Mouse (Mus musculus): ENCODE data around the gene Phf5a.
"Not testable (repeated sequence)": the region's sequence is repeated elsewhere in the genome, so short reads cannot be mapped to it uniquely, and the experiment has no call there.

The Phf5a gene

DNA sequence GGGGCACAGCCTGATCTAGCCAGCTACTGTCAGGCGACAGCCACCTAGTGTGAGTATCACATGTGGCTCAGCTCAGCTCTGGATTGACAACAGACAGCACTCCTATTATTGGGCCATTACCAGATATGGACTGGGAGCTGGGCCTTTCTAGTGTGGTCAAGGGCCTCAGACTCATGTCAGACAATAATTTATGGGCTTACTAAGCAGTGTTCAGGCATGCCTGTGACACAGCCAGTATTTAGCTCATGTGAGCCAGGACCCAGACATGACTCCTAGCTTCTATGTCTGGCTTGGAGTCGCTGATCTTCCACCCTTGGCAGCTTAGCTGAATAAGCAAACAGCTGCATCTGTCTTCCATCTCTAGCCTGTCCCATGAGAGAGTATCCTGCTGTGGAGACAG lies 40.8 kb upstream of the Phf5a start:
- H3K4me3 ChIP-seq (replicated peaks; ENCODE audit: low read length), result no peak overlapping the region
- TF ChIP-seq NANOG (IDR thresholded peaks at IDR 0.05; ENCODE audit: borderline replicate concordance, low read length), result no peak
- TF ChIP-seq POU5F1 (IDR thresholded peaks at IDR 0.05; ENCODE audit: borderline replicate concordance, low read length), result no peak
- TF ChIP-seq CTCF (conservative IDR thresholded peaks at IDR 0.05; ENCODE audit: low read length), result no peak
- H3K9me3 ChIP-seq (ENCODE audit: low read length), result no peaks in the 10 kb centered on the region
- H3K27me3 ChIP-seq (ENCODE audit: insufficient read depth, low read length), result no peaks in the 10 kb centered on the region
- H3K4me1 ChIP-seq (replicated peaks; ENCODE audit: low read depth, low read length), result peaks cover 46% of the 10 kb centered on the region
- H3K36me3 ChIP-seq (ENCODE audit: insufficient read depth, low read length), result peaks cover 99% of the 10 kb centered on the region

DNA sequence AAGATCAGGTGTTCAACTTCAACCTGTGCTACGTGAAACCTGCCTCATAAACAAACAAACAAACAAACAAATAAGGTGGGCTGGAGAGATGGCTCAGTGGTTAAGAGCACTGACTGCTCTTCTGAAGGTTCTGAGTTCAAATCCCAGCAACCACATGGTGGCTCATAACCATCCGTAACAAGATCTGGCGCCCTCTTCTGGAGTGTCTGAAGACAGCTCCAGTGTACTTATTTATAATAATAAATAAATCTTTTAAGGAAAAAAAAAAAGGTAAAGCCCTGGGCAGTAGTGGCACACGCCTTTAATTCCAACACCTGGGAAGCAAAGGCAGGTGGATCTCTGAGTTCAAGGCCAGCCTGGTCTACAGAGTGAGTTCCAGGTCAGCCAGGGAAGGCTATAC lies 37.1 kb upstream of the Phf5a start:
- not testable (repeated sequence) for H3K4me3 ChIP-seq (replicated peaks; ENCODE audit: low read length); H3K9me3 ChIP-seq (ENCODE audit: low read length); H3K27me3 ChIP-seq (ENCODE audit: insufficient read depth, low read length)
- peak; percentile 28 for TF ChIP-seq CTCF (conservative IDR thresholded peaks at IDR 0.05; ENCODE audit: low read length)
- peaks cover 99% of the 10 kb centered on the region for H3K36me3 ChIP-seq (ENCODE audit: insufficient read depth, low read length)
- H3K4me1 ChIP-seq (replicated peaks; ENCODE audit: low read depth, low read length), result peaks cover 17% of the 10 kb centered on the region

DNA sequence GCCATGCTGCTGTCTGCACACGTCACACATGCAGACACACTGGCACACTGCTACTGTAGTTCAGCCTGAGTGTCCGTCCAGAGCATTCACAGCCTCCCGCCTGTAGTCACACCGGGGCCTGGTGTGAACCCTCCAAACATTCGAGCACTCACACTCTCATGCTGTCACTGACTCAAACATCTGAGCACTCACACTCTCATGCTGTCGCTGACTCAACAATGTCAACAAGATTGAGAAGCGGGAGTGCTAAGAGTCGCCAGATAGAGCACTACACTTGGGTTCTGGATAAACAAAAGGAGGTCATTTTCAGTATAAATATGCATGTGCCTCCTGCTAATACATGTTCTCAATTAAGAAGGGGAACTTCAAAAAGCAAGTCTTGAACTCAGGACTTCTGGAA lies 36.2 kb upstream of the Phf5a start:
- TF ChIP-seq NANOG (IDR thresholded peaks at IDR 0.05; ENCODE audit: borderline replicate concordance, low read length) (no peak), POU5F1 (IDR thresholded peaks at IDR 0.05; ENCODE audit: borderline replicate concordance, low read length) (no peak), CTCF (conservative IDR thresholded peaks at IDR 0.05; ENCODE audit: low read length) (no peak)
- Histone ChIP-seq H3K9me3 (ENCODE audit: low read length) (no peaks in the 10 kb centered on the region), H3K4me1 (replicated peaks; ENCODE audit: low read depth, low read length) (peaks cover 16% of the 10 kb centered on the region), H3K27me3 (ENCODE audit: insufficient read depth, low read length) (no peaks in the 10 kb centered on the region), H3K4me3 (replicated peaks; ENCODE audit: low read length) (no peak overlapping the region), H3K36me3 (ENCODE audit: insufficient read depth, low read length) (peaks cover 99% of the 10 kb centered on the region)

DNA sequence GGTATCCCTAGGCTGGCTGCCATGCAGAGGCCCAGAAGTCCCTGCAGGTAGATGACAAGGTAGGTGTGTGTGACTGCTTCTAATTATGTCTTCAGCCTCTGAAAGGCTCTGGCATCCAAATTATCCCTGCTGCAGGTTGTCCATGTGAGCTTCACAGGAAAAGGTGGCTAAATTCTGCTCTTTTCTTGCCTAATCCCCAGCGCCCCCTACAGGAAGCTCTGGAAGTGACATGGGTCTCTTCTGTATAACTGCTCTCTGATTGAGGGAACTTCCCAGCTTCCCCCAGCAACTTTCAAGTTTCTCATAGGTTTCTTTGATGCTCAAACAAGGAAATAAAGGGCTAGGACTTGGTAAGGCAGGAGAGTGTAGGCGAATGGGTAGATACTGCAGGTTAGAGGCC lies 33.2 kb upstream of the Phf5a start:
- TF ChIP-seq NANOG (IDR thresholded peaks at IDR 0.05; ENCODE audit: borderline replicate concordance, low read length), result no peak
- no peak for TF ChIP-seq POU5F1 (IDR thresholded peaks at IDR 0.05; ENCODE audit: borderline replicate concordance, low read length)
- TF ChIP-seq CTCF (conservative IDR thresholded peaks at IDR 0.05; ENCODE audit: low read length), result peak; percentile 92
- Histone ChIP-seq H3K36me3 (ENCODE audit: insufficient read depth, low read length) (peaks cover 99% of the 10 kb centered on the region), H3K4me3 (replicated peaks; ENCODE audit: low read length) (no peak overlapping the region), H3K27me3 (ENCODE audit: insufficient read depth, low read length) (no peaks in the 10 kb centered on the region), H3K9me3 (ENCODE audit: low read length) (no peaks in the 10 kb centered on the region), H3K4me1 (replicated peaks; ENCODE audit: low read depth, low read length) (0 out of 2 replicates have a peak, but pooled peaks cover 5% of the 10 kb centered on the region)

DNA sequence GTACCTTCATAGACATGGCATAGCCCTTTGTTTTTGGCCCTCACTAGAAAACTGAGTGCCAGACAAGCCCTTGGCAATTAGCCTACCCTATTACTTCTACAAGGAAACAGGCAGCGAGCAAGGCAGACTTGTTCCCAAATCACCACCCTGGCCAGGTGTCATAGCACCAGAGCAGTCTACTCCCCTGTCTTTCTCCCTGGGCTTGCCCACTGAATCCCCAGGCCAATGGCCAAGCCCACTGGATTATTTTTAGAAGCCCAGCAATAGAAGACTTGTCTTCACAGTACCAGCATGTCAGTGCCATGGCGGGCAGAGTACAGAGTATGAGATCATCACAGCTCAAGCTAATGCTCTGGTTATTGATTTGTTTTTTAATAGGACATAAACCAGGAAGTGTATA lies 27.0 kb upstream of the Phf5a start:
- no peaks in the 10 kb centered on the region for H3K9me3 ChIP-seq (ENCODE audit: low read length)
- peaks cover 13% of the 10 kb centered on the region for H3K4me1 ChIP-seq (replicated peaks; ENCODE audit: low read depth, low read length)
- H3K4me3 ChIP-seq (replicated peaks; ENCODE audit: low read length), result no peak overlapping the region
- TF ChIP-seq POU5F1 (IDR thresholded peaks at IDR 0.05; ENCODE audit: borderline replicate concordance, low read length) (no peak), NANOG (IDR thresholded peaks at IDR 0.05; ENCODE audit: borderline replicate concordance, low read length) (no peak), CTCF (conservative IDR thresholded peaks at IDR 0.05; ENCODE audit: low read length) (no peak)
- H3K27me3 ChIP-seq (ENCODE audit: insufficient read depth, low read length), result no peaks in the 10 kb centered on the region
- peaks cover 95% of the 10 kb centered on the region for H3K36me3 ChIP-seq (ENCODE audit: insufficient read depth, low read length)

DNA sequence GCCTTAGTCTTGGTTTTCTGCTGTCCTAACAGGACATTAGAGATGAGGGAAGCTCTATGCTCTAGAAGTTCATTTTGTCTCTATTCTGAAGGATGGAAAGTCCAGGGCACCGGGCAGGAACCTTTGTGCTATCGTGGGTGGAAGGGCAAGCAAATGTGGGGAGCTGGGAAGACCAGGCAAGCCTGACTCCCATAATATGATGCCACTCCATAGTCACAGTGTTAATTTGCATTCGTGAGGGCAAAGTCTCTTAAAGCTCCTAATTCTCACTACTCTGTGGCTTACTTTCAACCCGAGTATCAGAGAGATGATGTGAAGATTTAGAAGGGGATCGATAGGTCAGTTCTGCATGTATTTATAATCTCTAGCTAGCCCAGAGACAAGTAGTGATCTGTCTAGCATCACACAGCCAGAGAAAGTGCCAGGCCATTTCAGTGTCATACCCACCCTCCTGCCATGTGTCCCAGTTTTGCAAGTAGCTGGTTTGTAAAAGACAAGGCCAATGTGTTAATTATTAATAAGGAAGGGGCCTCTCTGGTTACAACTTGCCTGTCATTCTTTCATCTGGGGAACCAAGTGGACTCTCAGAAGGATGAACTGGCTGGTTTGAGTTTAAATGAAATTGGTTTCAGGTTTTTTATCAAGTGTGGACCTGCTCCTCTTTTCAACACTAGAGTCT lies 26.0 kb upstream of the Phf5a start:
- H3K4me3 ChIP-seq (replicated peaks; ENCODE audit: low read length), result no peak overlapping the region
- no peaks in the 10 kb centered on the region for H3K27me3 ChIP-seq (ENCODE audit: insufficient read depth, low read length)
- TF ChIP-seq NANOG (IDR thresholded peaks at IDR 0.05; ENCODE audit: borderline replicate concordance, low read length) (no peak), POU5F1 (IDR thresholded peaks at IDR 0.05; ENCODE audit: borderline replicate concordance, low read length) (no peak), CTCF (conservative IDR thresholded peaks at IDR 0.05; ENCODE audit: low read length) (no peak)
- H3K9me3 ChIP-seq (ENCODE audit: low read length), result no peaks in the 10 kb centered on the region
- peaks cover 95% of the 10 kb centered on the region for H3K36me3 ChIP-seq (ENCODE audit: insufficient read depth, low read length)
- H3K4me1 ChIP-seq (replicated peaks; ENCODE audit: low read depth, low read length), result peaks cover 21% of the 10 kb centered on the region

DNA sequence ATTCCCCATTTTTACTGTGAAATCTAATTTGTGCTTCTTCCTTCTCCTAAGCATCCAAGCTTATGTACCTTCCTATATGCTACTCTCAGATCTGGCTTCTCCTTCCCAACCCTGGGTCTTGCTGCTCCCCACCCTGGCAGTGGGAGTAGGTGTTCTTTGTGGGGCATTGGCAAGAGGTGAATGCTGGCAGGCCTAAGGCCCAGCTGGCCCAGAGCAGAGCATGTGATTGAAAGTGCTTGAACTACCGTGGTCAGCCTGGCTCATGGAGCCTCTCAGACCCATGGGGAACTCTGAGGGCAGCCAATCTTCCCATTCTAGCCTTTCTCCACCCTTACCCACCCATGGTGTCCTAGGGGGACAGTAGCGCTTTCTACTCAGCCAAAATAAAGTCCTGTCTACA lies 24.7 kb upstream of the Phf5a start:
- H3K36me3 ChIP-seq (ENCODE audit: insufficient read depth, low read length), result peaks cover 93% of the 10 kb centered on the region
- H3K4me3 ChIP-seq (replicated peaks; ENCODE audit: low read length), result no peak overlapping the region
- peaks cover 34% of the 10 kb centered on the region for H3K4me1 ChIP-seq (replicated peaks; ENCODE audit: low read depth, low read length)
- no peaks in the 10 kb centered on the region for H3K9me3 ChIP-seq (ENCODE audit: low read length)
- no peaks in the 10 kb centered on the region for H3K27me3 ChIP-seq (ENCODE audit: insufficient read depth, low read length)
- TF ChIP-seq POU5F1 (IDR thresholded peaks at IDR 0.05; ENCODE audit: borderline replicate concordance, low read length) (no peak), NANOG (IDR thresholded peaks at IDR 0.05; ENCODE audit: borderline replicate concordance, low read length) (no peak), CTCF (conservative IDR thresholded peaks at IDR 0.05; ENCODE audit: low read length) (no peak)

DNA sequence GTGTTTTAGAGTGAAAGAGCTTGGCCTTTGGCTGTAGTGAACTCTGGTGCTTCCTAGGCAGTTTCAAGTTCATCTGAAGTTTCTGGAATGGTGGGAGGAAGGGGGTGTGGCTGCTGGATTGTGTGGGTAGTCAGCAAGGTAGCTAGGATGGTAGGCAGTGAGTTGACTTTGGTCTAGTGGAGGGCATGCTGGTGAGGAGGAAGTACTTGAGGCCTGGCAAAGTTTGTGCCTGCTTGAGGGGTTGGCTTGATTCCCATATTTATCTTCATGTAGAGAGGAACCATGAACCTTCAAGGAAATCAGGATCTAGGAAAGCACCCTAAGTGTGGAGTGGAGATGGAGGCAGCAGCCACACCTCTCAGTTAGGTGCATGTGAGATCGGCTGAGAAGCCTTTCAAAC lies 22.3 kb upstream of the Phf5a start:
- Histone ChIP-seq H3K4me3 (replicated peaks; ENCODE audit: low read length) (no peak overlapping the region), H3K36me3 (ENCODE audit: insufficient read depth, low read length) (peaks cover 95% of the 10 kb centered on the region), H3K4me1 (replicated peaks; ENCODE audit: low read depth, low read length) (peaks cover 57% of the 10 kb centered on the region), H3K9me3 (ENCODE audit: low read length) (no peaks in the 10 kb centered on the region), H3K27me3 (ENCODE audit: insufficient read depth, low read length) (no peaks in the 10 kb centered on the region)
- TF ChIP-seq CTCF (conservative IDR thresholded peaks at IDR 0.05; ENCODE audit: low read length) (no peak), NANOG (IDR thresholded peaks at IDR 0.05; ENCODE audit: borderline replicate concordance, low read length) (no peak), POU5F1 (IDR thresholded peaks at IDR 0.05; ENCODE audit: borderline replicate concordance, low read length) (no peak)
